Mouse (Mus musculus) spleen, postnatal 10 days (tissue): ENCODE results near the gene Arhgef12.

ENCODE experiments used
- DNase-seq, 2 experiments: peaks; one replicate each; pipeline ENCODE4 v3.0.0; 2021 to 2022; ENCODE audit warnings: low spot score in 2 of 2

The Arhgef12 gene

GRCm38 (mm10) chr9:43076163-43076562 is 30.9 kb downstream of the Arhgef12 start:
- DNase-seq, result no peak

GRCm38 (mm10) chr9:43074611-43075010 is 32.4 kb downstream of the Arhgef12 start:
- no peak for DNase-seq

GRCm38 (mm10) chr9:43071741-43072140 is 35.3 kb downstream of the Arhgef12 start:
- DNase-seq, result no peak

- no peak for DNase-seq
These were observed 35.9 kb downstream of the Arhgef12 start for GRCm38 (mm10) chr9:43071176-43071575.

GRCm38 (mm10) chr9:43070566-43070965 is 36.5 kb downstream of the Arhgef12 start:
- no peak for DNase-seq

GRCm38 (mm10) chr9:43070153-43070552 is 36.9 kb downstream of the Arhgef12 start:
- DNase-seq, result no peak

GRCm38 (mm10) chr9:43067896-43068295 is 39.1 kb downstream of the Arhgef12 start:
- DNase-seq, result no peak

GRCm38 (mm10) chr9:43065231-43065630 is 41.8 kb downstream of the Arhgef12 start:
- DNase-seq, result no peak

GRCm38 (mm10) chr9:43061545-43061944 is 45.5 kb downstream of the Arhgef12 start:
- no peak for DNase-seq

GRCm38 (mm10) chr9:43050391-43050790 is 56.6 kb downstream of the Arhgef12 start:
- no peak for DNase-seq

GRCm38 (mm10) chr9:43044481-43044880 is 62.6 kb downstream of the Arhgef12 start:
- DNase-seq, result no peak

GRCm38 (mm10) chr9:43038466-43038865 is 68.6 kb downstream of the Arhgef12 start:
- DNase-seq, result no peak

GRCm38 (mm10) chr9:43035208-43035607 is 71.8 kb downstream of the Arhgef12 start:
- DNase-seq, result no peak

- DNase-seq, result no peak
These were observed 72.8 kb downstream of the Arhgef12 start for GRCm38 (mm10) chr9:43034273-43034672.

- no peak for DNase-seq
These were observed 79.3 kb downstream of the Arhgef12 start for GRCm38 (mm10) chr9:43027757-43028156.

GRCm38 (mm10) chr9:43021515-43022251 is 85.4 kb downstream of the Arhgef12 start:
- no peak for DNase-seq

- no peak for DNase-seq
These were observed 87.4 kb downstream of the Arhgef12 start for GRCm38 (mm10) chr9:43019656-43020055.

- DNase-seq, result no peak
These were observed 91.3 kb downstream of the Arhgef12 start for GRCm38 (mm10) chr9:43015786-43016185.

- no peak for DNase-seq
These were observed 91.7 kb downstream of the Arhgef12 start for GRCm38 (mm10) chr9:43015366-43015765.

GRCm38 (mm10) chr9:43014886-43015285 is 92.2 kb downstream of the Arhgef12 start:
- DNase-seq, result no peak

GRCm38 (mm10) chr9:43012541-43012940 is 94.5 kb downstream of the Arhgef12 start:
- DNase-seq, result no peak

- no peak for DNase-seq
These were observed 96.0 kb downstream of the Arhgef12 start for GRCm38 (mm10) chr9:43011061-43011460.

GRCm38 (mm10) chr9:43003881-43004280 is 103.2 kb downstream of the Arhgef12 start:
- DNase-seq, result no peak

GRCm38 (mm10) chr9:43003017-43003416 is 104.0 kb downstream of the Arhgef12 start:
- DNase-seq, result no peak
